ENCODE assay signal across 21 mouse cellular contexts in genomic region chr6:145806784-145807183, GRCm38 (mm10). TPM values are rescaled to one million over a fixed set of nuclear protein-coding genes. Genes with fewer than 3 reads are reported as not detected.
DNase-seq lines count a peak whose midpoint lies in the region; ATAC-seq and TF ChIP-seq lines count a peak whose summit lies in the region.
"Had no signal": no experiment of that assay in that cellular context is flagged by ENCODE, and none has a peak within 500 bp of the region (broad histone marks: within the 10 kb centered on the region; RNA-seq: fewer than 3 reads in every experiment).

No protein-coding gene starts in this region.

- 25% methylated on average over 2 of the region's 2 CpGs for WGBS in forebrain, embryonic 13.5 days
- WGBS in forebrain, embryonic 12.5 days: 43% methylated on average over 2 of the region's 2 CpGs
- 43% methylated on average over 2 of the region's 2 CpGs for WGBS in heart, embryonic 13.5 days
- 27% methylated on average over 2 of the region's 2 CpGs for WGBS in kidney, adult 2 months
- 68% methylated on average over 2 of the region's 2 CpGs for WGBS in midbrain, embryonic 11.5 days
- WGBS in midbrain, embryonic 16.5 days: 40% methylated on average over 2 of the region's 2 CpGs

- no peak overlapping the region for H3K27ac ChIP-seq in forebrain, embryonic 13.5 days
- H3K27ac ChIP-seq in forebrain, embryonic 12.5 days: no peak overlapping the region
- H3K27ac ChIP-seq in heart, embryonic 13.5 days (replicated peaks): no peak overlapping the region; the same call in 1 of the 2 replicates
- H3K27ac ChIP-seq in kidney, adult 2 months (ENCODE audit: insufficient read depth, low read depth, low read length): no peak overlapping the region
- H3K27ac ChIP-seq in midbrain, embryonic 11.5 days (ENCODE audit: low read depth, low read length): no peak overlapping the region
- H3K27ac ChIP-seq in midbrain, embryonic 16.5 days (ENCODE audit: low read length): no peak overlapping the region
- H3K27ac ChIP-seq: limb, embryonic 15.5 days; liver, embryonic 15.5 days; macrophage had no signal

- H3K27me3 ChIP-seq in forebrain, embryonic 13.5 days: no peaks in the 10 kb centered on the region
- no peaks in the 10 kb centered on the region for H3K27me3 ChIP-seq in forebrain, embryonic 12.5 days
- no peaks in the 10 kb centered on the region for H3K27me3 ChIP-seq in heart, embryonic 13.5 days (replicated peaks)
- H3K27me3 ChIP-seq in kidney, adult 2 months (replicated peaks; ENCODE audit: control insufficient read depth, insufficient read depth, low read length): no peaks in the 10 kb centered on the region
- H3K27me3 ChIP-seq in midbrain, embryonic 11.5 days (ENCODE audit: control insufficient read depth, insufficient read depth, low read length): no peaks in the 10 kb centered on the region
- no peaks in the 10 kb centered on the region for H3K27me3 ChIP-seq in midbrain, embryonic 16.5 days (ENCODE audit: control insufficient read depth, insufficient read depth, low read depth, low read length)
- H3K27me3 ChIP-seq: limb, embryonic 15.5 days; liver, embryonic 15.5 days had no signal

- no peak for TF ChIP-seq POLR2A in kidney, adult 2 months (IDR thresholded peaks at IDR 0.05; ENCODE audit: low read depth, low read length)

- no peak overlapping the region for H3K4me3 ChIP-seq in forebrain, embryonic 13.5 days
- no peak overlapping the region for H3K4me3 ChIP-seq in forebrain, embryonic 12.5 days (replicated peaks)
- no peak overlapping the region for H3K4me3 ChIP-seq in heart, embryonic 13.5 days
- no peak overlapping the region for H3K4me3 ChIP-seq in kidney, adult 2 months (ENCODE audit: insufficient read depth, low read depth, low read length)
- H3K4me3 ChIP-seq in midbrain, embryonic 11.5 days (ENCODE audit: low read depth, low read length): no peak overlapping the region
- H3K4me3 ChIP-seq in midbrain, embryonic 16.5 days (ENCODE audit: low read depth, low read length): no peak overlapping the region
- H3K4me3 ChIP-seq: limb, embryonic 15.5 days; liver, embryonic 15.5 days had no signal

- no peaks in the 10 kb centered on the region for H3K9me3 ChIP-seq in forebrain, embryonic 13.5 days (replicated peaks)
- H3K9me3 ChIP-seq in forebrain, embryonic 12.5 days: no peaks in the 10 kb centered on the region
- H3K9me3 ChIP-seq in heart, embryonic 13.5 days: no peaks in the 10 kb centered on the region
- H3K9me3 ChIP-seq in midbrain, embryonic 11.5 days (ENCODE audit: control insufficient read depth, low read length): no peaks in the 10 kb centered on the region
- no peaks in the 10 kb centered on the region for H3K9me3 ChIP-seq in midbrain, embryonic 16.5 days (replicated peaks; ENCODE audit: control insufficient read depth, low read length, poor library complexity, severe bottlenecking)
- H3K9me3 ChIP-seq: limb, embryonic 15.5 days; liver, embryonic 15.5 days had no signal

- H3K4me1 ChIP-seq in forebrain, embryonic 13.5 days: peaks cover 20% of the 10 kb centered on the region
- H3K4me1 ChIP-seq in forebrain, embryonic 12.5 days: peaks cover 3% of the 10 kb centered on the region; the same call in 1 of the 2 replicates
- peaks cover 74% of the 10 kb centered on the region for H3K4me1 ChIP-seq in heart, embryonic 13.5 days
- peaks cover 23% of the 10 kb centered on the region; the same call in 1 of the 2 replicates for H3K4me1 ChIP-seq in kidney, adult 2 months (ENCODE audit: control insufficient read depth, insufficient read depth, low read length)
- no peaks in the 10 kb centered on the region for H3K4me1 ChIP-seq in midbrain, embryonic 11.5 days (ENCODE audit: control insufficient read depth, insufficient read depth, low read length)
- no peaks in the 10 kb centered on the region for H3K4me1 ChIP-seq in midbrain, embryonic 16.5 days (ENCODE audit: control insufficient read depth, insufficient read depth, low read length)

- ATAC-seq in forebrain, embryonic 13.5 days: peak; percentile 72
- ATAC-seq in forebrain, embryonic 12.5 days (ENCODE audit: low FRiP score): no peak
- ATAC-seq in heart, embryonic 13.5 days (ENCODE audit: extremely low read depth, insufficient number of reproducible peaks, low FRiP score, low TSS enrichment): no peak
- no peak for ATAC-seq in midbrain, embryonic 11.5 days (ENCODE audit: low FRiP score)
- ATAC-seq in midbrain, embryonic 16.5 days: no peak
- ATAC-seq: CD4-positive, CD25-positive, alpha-beta regulatory T cell, adult 4 months; lung, postnatal 0 days had no signal

- no peak for TF ChIP-seq CTCF in kidney, adult 2 months (conservative IDR thresholded peaks at IDR 0.05; ENCODE audit: insufficient read depth, insufficient read length, low read depth, low read length)

- H3K36me3 ChIP-seq in forebrain, embryonic 13.5 days (ENCODE audit: poor library complexity, severe bottlenecking): no peaks in the 10 kb centered on the region
- H3K36me3 ChIP-seq in forebrain, embryonic 12.5 days (replicated peaks): no peaks in the 10 kb centered on the region
- H3K36me3 ChIP-seq in heart, embryonic 13.5 days: peaks cover 25% of the 10 kb centered on the region
- no peaks in the 10 kb centered on the region for H3K36me3 ChIP-seq in kidney, adult 2 months (ENCODE audit: control insufficient read depth, insufficient read depth, low read length)
- no peaks in the 10 kb centered on the region for H3K36me3 ChIP-seq in midbrain, embryonic 11.5 days (ENCODE audit: control insufficient read depth, insufficient read depth, low read length)
- H3K36me3 ChIP-seq in midbrain, embryonic 16.5 days (ENCODE audit: control insufficient read depth, insufficient read depth, low read length): no peaks in the 10 kb centered on the region
- H3K36me3 ChIP-seq: liver, embryonic 15.5 days had no signal

- H3K4me2 ChIP-seq in forebrain, embryonic 13.5 days: no peak overlapping the region
- H3K4me2 ChIP-seq in forebrain, embryonic 12.5 days: no peak overlapping the region
- H3K4me2 ChIP-seq in heart, embryonic 13.5 days: no peak overlapping the region
- H3K4me2 ChIP-seq in midbrain, embryonic 11.5 days: no peak overlapping the region
- no peak overlapping the region for H3K4me2 ChIP-seq in midbrain, embryonic 16.5 days (ENCODE audit: low read length)
- H3K4me2 ChIP-seq: limb, embryonic 15.5 days; liver, embryonic 15.5 days had no signal

- DNase-seq in heart, adult 9 months (ENCODE audit: low spot score in 2 of 2): no peak
- DNase-seq in kidney, adult 2 months: peak; percentile 31
- no peak for DNase-seq in kidney, postnatal 36 days
- peak; percentile 65 for DNase-seq in midbrain, embryonic 11.5 days (ENCODE audit: low spot score, missing footprints)
- DNase-seq: adrenal gland, postnatal 25 days; cerebellum, adult 9-10 months; gastrocnemius, postnatal 14 days; kidney, adult 8-10 months; layer of hippocampus, adult 9-11 months; right cerebral cortex, adult 18-20 months; right cerebral cortex, postnatal 4 days; thymus, postnatal 14 days had no signal

- H3K9ac ChIP-seq in forebrain, embryonic 13.5 days: no peak overlapping the region
- H3K9ac ChIP-seq in forebrain, embryonic 12.5 days: no peak overlapping the region
- H3K9ac ChIP-seq in heart, embryonic 13.5 days: 0 out of 2 replicates have a peak overlapping the region, but pooled peaks have one; percentile 6
- no peak overlapping the region for H3K9ac ChIP-seq in midbrain, embryonic 11.5 days (ENCODE audit: low read length)
- H3K9ac ChIP-seq in midbrain, embryonic 16.5 days (ENCODE audit: low read depth, low read length): no peak overlapping the region
- H3K9ac ChIP-seq: limb, embryonic 15.5 days; liver, embryonic 15.5 days had no signal

RNA-seq across cellular contexts. Expression of gene Bhlhe41, which starts 58.6 kb away (rescaled TPM):
- 1.3 and 1.9 TPM in 2 replicates for polyA plus RNA-seq in forebrain, embryonic 13.5 days (2015; fragmentation: Nextera tagmentation; extraction: Ambion mirVana)
- 1.5 and 1.6 TPM in 2 replicates for polyA plus RNA-seq in forebrain, embryonic 12.5 days (2016; fragmentation: Nextera tagmentation; extraction: Ambion mirVana)
- polyA plus RNA-seq in heart, embryonic 13.5 days (2015; fragmentation: Nextera tagmentation; extraction: Ambion mirVana): 4.9 and 6.6 TPM in 2 replicates
- polyA plus RNA-seq in kidney, adult 2 months (2012; rRNA removed): 1.8 TPM in 2 replicates
- 1.9 and 2.1 TPM in 2 replicates for polyA plus RNA-seq in midbrain, embryonic 11.5 days (2014; fragmentation: Nextera tagmentation; extraction: Ambion mirVana)
- 8.9 and 9.7 TPM in 2 replicates for polyA plus RNA-seq in midbrain, embryonic 16.5 days (2015; fragmentation: Nextera tagmentation; extraction: Ambion mirVana)

Comparison
In these comparisons a context has a peak if more than half of its experiments do, and no peak if none do; other contexts are left out.
1. DNase-seq: peak in kidney, adult 2 months (single experiment) and midbrain, embryonic 11.5 days (single experiment); none in heart, adult 9 months (0 of 2) and kidney, postnatal 36 days (0 of 2).